Mouse (Mus musculus): ENCODE data around the gene Cdkn1a.

DNA sequence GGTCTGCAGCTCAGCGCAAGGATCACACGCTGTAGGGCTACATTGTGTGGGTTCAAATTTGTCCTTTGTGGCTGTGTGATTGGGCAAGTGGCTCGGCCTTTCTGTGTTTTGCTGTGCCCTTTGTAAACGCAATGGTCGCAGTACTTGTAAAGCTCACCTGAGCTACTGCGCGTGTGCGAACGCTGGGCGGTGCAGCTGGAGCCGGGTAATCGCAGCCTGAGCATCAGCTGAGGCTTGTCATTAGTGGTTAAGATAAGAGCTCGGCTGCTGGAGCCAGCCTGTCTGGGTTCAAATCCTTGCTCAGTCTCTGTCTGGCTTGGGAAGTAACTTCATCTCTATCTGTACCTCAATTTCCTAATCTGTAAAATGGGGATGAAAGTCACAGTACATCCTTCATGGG is 16.7 kb upstream of the Cdkn1a start:
- no peak for TF ChIP-seq CTCF (IDR thresholded peaks at IDR 0.05; ENCODE audit: extremely low read depth, insufficient read length, insufficient replicate concordance, low read depth, low read length)
- TF ChIP-seq POLR2A (IDR thresholded peaks at IDR 0.05; ENCODE audit: low read depth, low read length), result no peak

Measured in small intestine, adult 2 months (tissue).